Mouse (Mus musculus) right cerebral cortex, postnatal 25 days (tissue): ENCODE results near the gene Gm12355.

ENCODE experiments used
- DNase-seq: peaks from one replicate; pipeline ENCODE4 v3.0.0; 2022

Gm12355 gene

GRCm38 (mm10) chr11:98580301-98581121 is 45.0 kb downstream of the Gm12355 start:
- no peak for DNase-seq

GRCm38 (mm10) chr11:98577776-98578175 is 47.7 kb downstream of the Gm12355 start:
- no peak for DNase-seq
